9 mouse cellular contexts compared by ENCODE assay signal in genomic region chr16:74412471-74413291, GRCm38 (mm10). TPM values are rescaled to one million over a fixed set of nuclear protein-coding genes. Genes with fewer than 3 reads are reported as not detected.
DNase-seq lines count a peak whose midpoint lies in the region; ATAC-seq lines count a peak whose summit lies in the region.
"Had no signal": no experiment of that assay in that cellular context is flagged by ENCODE, and none has a peak within 500 bp of the region (broad histone marks: within the 10 kb centered on the region; RNA-seq: fewer than 3 reads in every experiment).

No protein-coding gene starts in this region.

- H3K27me3 ChIP-seq in hindbrain, embryonic 14.5 days (ENCODE audit: control insufficient read depth, insufficient read depth, low read length) = no peaks in the 10 kb centered on the region

- peak; percentile 48 for ATAC-seq in hindbrain, embryonic 14.5 days (ENCODE audit: low FRiP score)
- no peak for ATAC-seq in erythroblast, adult 5-6 weeks (replicated peaks; ENCODE audit: low FRiP score, poor library complexity, severe bottlenecking)

- DNase-seq in 3T3-L1 (ENCODE audit: low read depth, low spot score) = peak; percentile 6
- DNase-seq in cerebellum, adult 8-10 months = peak; percentile 32
- DNase-seq in forelimb bud, embryonic 11.5 days (ENCODE audit: low read depth, low spot score) = peak; percentile 81
- DNase-seq in hindbrain, embryonic 14.5 days (ENCODE audit: low spot score) = peak; percentile 85
- DNase-seq in layer of hippocampus, postnatal 14 days (ENCODE audit: low spot score in 2 of 2) = peak; percentile 68 to 71
- peak; percentile 9 for DNase-seq in lung, postnatal 14 days
- DNase-seq in right cerebral cortex, adult 18-20 months = peak; percentile 59

- no peaks in the 10 kb centered on the region for H3K36me3 ChIP-seq in hindbrain, embryonic 14.5 days (replicated peaks; ENCODE audit: control insufficient read depth, insufficient read depth)
- H3K36me3 ChIP-seq: G1E had no signal

- H3K9me3 ChIP-seq in hindbrain, embryonic 14.5 days (ENCODE audit: control insufficient read depth, low read length) = no peaks in the 10 kb centered on the region

- H3K4me1 ChIP-seq in hindbrain, embryonic 14.5 days (replicated peaks; ENCODE audit: control insufficient read depth, insufficient read depth, low read length) = no peaks in the 10 kb centered on the region

- WGBS in hindbrain, embryonic 14.5 days = under 1% methylated on average over 20 of the region's 20 CpGs

- peak overlapping the region; percentile 94 for H3K4me2 ChIP-seq in hindbrain, embryonic 14.5 days (replicated peaks)

- H3K4me3 ChIP-seq in hindbrain, embryonic 14.5 days (replicated peaks; ENCODE audit: low read length) = peak overlapping the region; percentile 72

- peak overlapping the region; percentile 79 for H3K9ac ChIP-seq in hindbrain, embryonic 14.5 days

- peak overlapping the region; percentile 96 for H3K27ac ChIP-seq in hindbrain, embryonic 14.5 days

RNA-seq across cellular contexts. Expression of gene Robo2, which starts 1.1 kb away (rescaled TPM):
- 113 and 121 TPM in 2 replicates for polyA plus RNA-seq in hindbrain, embryonic 14.5 days (2014; fragmentation: Nextera tagmentation; extraction: Ambion mirVana)
- total RNA-seq in layer of hippocampus, postnatal 14 days (2021) = 100 to 1,000 TPM; 127 to 130 TPM
- not detected in 2 replicates for total RNA-seq in erythroblast, adult 5-6 weeks (2015; ENCODE audit: low replicate concordance)
- 0.17 and 2.1 TPM in 2 replicates for total RNA-seq in erythroblast, adult 5-6 weeks (2017; ENCODE audit: low replicate concordance)
- polyA plus RNA-seq: G1E had no signal

Comparison
In these comparisons a context has a peak if more than half of its experiments do, and no peak if none do; other contexts are left out.
1. DNase-seq: peak in every context shown above with its lines; median percentile 85 in hindbrain, embryonic 14.5 days; 81 in forelimb bud, embryonic 11.5 days; 70 in layer of hippocampus, postnatal 14 days; 59 in right cerebral cortex, adult 18-20 months; 32 in cerebellum, adult 8-10 months; 9 in lung, postnatal 14 days; 6 in 3T3-L1.
2. RNA of gene Robo2, which starts 1.1 kb away (total RNA-seq): 127 to 130 TPM in layer of hippocampus, postnatal 14 days; 0.17 to 2.1 TPM in erythroblast, adult 5-6 weeks; every median in the first group is over 10 times any median in the second.